In genomic region chr4:116595793-116596192, GRCm38 (mm10) we compare ENCODE assay signal across 17 mouse cellular contexts. TPM values are rescaled to one million over a fixed set of nuclear protein-coding genes. Genes with fewer than 3 reads are reported as not detected.
DNase-seq lines count a peak whose midpoint lies in the region; ATAC-seq and TF ChIP-seq lines count a peak whose summit lies in the region.
"Had no signal": no experiment of that assay in that cellular context is flagged by ENCODE, and none has a peak within 500 bp of the region (broad histone marks: within the 10 kb centered on the region; RNA-seq: fewer than 3 reads in every experiment).

No protein-coding gene starts in this region.

- peak overlapping the region; percentile 83 for H3K4me2 ChIP-seq in heart, embryonic 15.5 days
- H3K4me2 ChIP-seq in neural tube, embryonic 13.5 days = peak overlapping the region; percentile 89; the same call in 1 of the 2 replicates
- no peak overlapping the region for H3K4me2 ChIP-seq in neural tube, embryonic 15.5 days

- intact Hi-C loops in heart, postnatal 10 days (cut with DNase I) = no loop called here

- H3K27ac ChIP-seq in heart, embryonic 15.5 days = no peak overlapping the region
- no peak overlapping the region for H3K27ac ChIP-seq in layer of hippocampus, adult 2 months
- H3K27ac ChIP-seq in neural tube, embryonic 13.5 days (replicated peaks) = no peak overlapping the region
- no peak overlapping the region for H3K27ac ChIP-seq in neural tube, embryonic 15.5 days (replicated peaks)
- H3K27ac ChIP-seq: embryonic facial prominence, embryonic 12.5 days; forebrain, embryonic 13.5 days; liver, embryonic 14.5 days had no signal

- H3K27me3 ChIP-seq in heart, embryonic 15.5 days = no peaks in the 10 kb centered on the region
- no peaks in the 10 kb centered on the region for H3K27me3 ChIP-seq in neural tube, embryonic 13.5 days
- H3K27me3 ChIP-seq in neural tube, embryonic 15.5 days (replicated peaks) = no peaks in the 10 kb centered on the region
- H3K27me3 ChIP-seq: embryonic facial prominence, embryonic 12.5 days; forebrain, embryonic 13.5 days; heart, embryonic 12.5 days; megakaryocyte, embryonic 14.5 days; midbrain, embryonic 15.5 days had no signal

- no peak for DNase-seq in heart, postnatal 10 days
- DNase-seq in layer of hippocampus, adult 2 months (ENCODE audit: low spot score in 2 of 2) = no peak
- no peak for DNase-seq in layer of hippocampus, postnatal 10 days (ENCODE audit: low spot score in 2 of 2)
- no peak for DNase-seq in cerebellum, postnatal 4 days (ENCODE audit: low spot score in 2 of 2)
- DNase-seq: adrenal gland, adult 2 months; left cerebral cortex, postnatal 4 days; lung, postnatal 14 days; thymus, postnatal 14 days had no signal

- no peaks in the 10 kb centered on the region for H3K9me3 ChIP-seq in heart, embryonic 15.5 days (replicated peaks)
- no peaks in the 10 kb centered on the region for H3K9me3 ChIP-seq in neural tube, embryonic 13.5 days
- H3K9me3 ChIP-seq in neural tube, embryonic 15.5 days (replicated peaks) = no peaks in the 10 kb centered on the region
- H3K9me3 ChIP-seq: embryonic facial prominence, embryonic 12.5 days; forebrain, embryonic 13.5 days; heart, embryonic 12.5 days; midbrain, embryonic 15.5 days had no signal

- H3K9ac ChIP-seq in heart, embryonic 15.5 days = no peak overlapping the region
- no peak overlapping the region for H3K9ac ChIP-seq in neural tube, embryonic 13.5 days
- H3K9ac ChIP-seq in neural tube, embryonic 15.5 days (replicated peaks) = no peak overlapping the region

- peak; percentile 21 for TF ChIP-seq CTCF in layer of hippocampus, adult 2 months (conservative IDR thresholded peaks at IDR 0.05)

- H3K36me3 ChIP-seq in heart, embryonic 15.5 days = peaks cover 49% of the 10 kb centered on the region
- H3K36me3 ChIP-seq in neural tube, embryonic 13.5 days = peaks cover 40% of the 10 kb centered on the region
- peaks cover 50% of the 10 kb centered on the region for H3K36me3 ChIP-seq in neural tube, embryonic 15.5 days

- WGBS in heart, embryonic 15.5 days = 77% methylated on average over 8 of the region's 8 CpGs
- 84% methylated on average over 8 of the region's 8 CpGs for WGBS in neural tube, embryonic 13.5 days
- WGBS in neural tube, embryonic 15.5 days = 85% methylated on average over 8 of the region's 8 CpGs

- no peak overlapping the region for H3K4me3 ChIP-seq in heart, embryonic 15.5 days
- H3K4me3 ChIP-seq in layer of hippocampus, adult 2 months = no peak overlapping the region
- no peak overlapping the region for H3K4me3 ChIP-seq in neural tube, embryonic 13.5 days
- H3K4me3 ChIP-seq in neural tube, embryonic 15.5 days (replicated peaks) = no peak overlapping the region

- ATAC-seq in heart, embryonic 15.5 days (replicated peaks; ENCODE audit: insufficient number of reproducible peaks, insufficient read depth, low FRiP score, low read depth) = no peak
- ATAC-seq in neural tube, embryonic 13.5 days (ENCODE audit: low read depth) = no peak
- ATAC-seq in neural tube, embryonic 15.5 days (ENCODE audit: low FRiP score) = no peak
- ATAC-seq: forebrain, embryonic 13.5 days; midbrain, embryonic 15.5 days had no signal

- H3K4me1 ChIP-seq in heart, embryonic 15.5 days (replicated peaks) = peaks cover 14% of the 10 kb centered on the region
- H3K4me1 ChIP-seq in neural tube, embryonic 13.5 days (replicated peaks) = peaks cover 27% of the 10 kb centered on the region
- H3K4me1 ChIP-seq in neural tube, embryonic 15.5 days = peaks cover 21% of the 10 kb centered on the region

RNA-seq across cellular contexts. Expression of gene Ccdc17, which starts 0.7 kb away (rescaled TPM):
- polyA plus RNA-seq in heart, embryonic 15.5 days (2015; fragmentation: Nextera tagmentation; extraction: Ambion mirVana) = 4.3 and 4.5 TPM in 2 replicates
- total RNA-seq in heart, postnatal 10 days (2021) = 1 to 10 TPM; 2.1 to 3.2 TPM
- total RNA-seq in layer of hippocampus, adult 2 months (2021) = 1 to 10 TPM; 5.7 to 7.4 TPM
- total RNA-seq in layer of hippocampus, postnatal 10 days (2021) = 1 to 10 TPM; 3.0 to 3.3 TPM
- 4.3 and 4.7 TPM in 2 replicates for polyA plus RNA-seq in neural tube, embryonic 13.5 days (2015; fragmentation: Nextera tagmentation; extraction: Ambion mirVana)
- 3.0 and 4.5 TPM in 2 replicates for polyA plus RNA-seq in neural tube, embryonic 15.5 days (2015; fragmentation: Nextera tagmentation; extraction: Ambion mirVana)

RNA-seq across cellular contexts. Expression of gene Nasp, which starts 31.9 kb away (rescaled TPM):
- 68.6 and 75.0 TPM in 2 replicates for polyA plus RNA-seq in heart, embryonic 15.5 days (2015; fragmentation: Nextera tagmentation; extraction: Ambion mirVana)
- 10 to 100 TPM; 46.4 to 53.6 TPM for total RNA-seq in heart, postnatal 10 days (2021)
- total RNA-seq in layer of hippocampus, adult 2 months (2021) = 10 to 100 TPM; 28.0 to 32.5 TPM
- 10 to 100 TPM; 74.0 to 74.6 TPM for total RNA-seq in layer of hippocampus, postnatal 10 days (2021)
- polyA plus RNA-seq in neural tube, embryonic 13.5 days (2015; fragmentation: Nextera tagmentation; extraction: Ambion mirVana) = 89.8 and 96.9 TPM in 2 replicates
- 79.3 and 93.1 TPM in 2 replicates for polyA plus RNA-seq in neural tube, embryonic 15.5 days (2015; fragmentation: Nextera tagmentation; extraction: Ambion mirVana)

RNA-seq across cellular contexts. Expression of gene Gpbp1l1, which starts 38.3 kb away (rescaled TPM):
- polyA plus RNA-seq in heart, embryonic 15.5 days (2015; fragmentation: Nextera tagmentation; extraction: Ambion mirVana) = 24.4 and 28.0 TPM in 2 replicates
- 10 to 100 TPM; 67.7 to 72.3 TPM for total RNA-seq in heart, postnatal 10 days (2021)
- total RNA-seq in layer of hippocampus, adult 2 months (2021) = 10 to 100 TPM; 38.2 to 45.0 TPM
- total RNA-seq in layer of hippocampus, postnatal 10 days (2021) = 10 to 100 TPM; 28.7 to 33.2 TPM
- polyA plus RNA-seq in neural tube, embryonic 13.5 days (2015; fragmentation: Nextera tagmentation; extraction: Ambion mirVana) = 17.4 and 18.8 TPM in 2 replicates
- 12.0 and 17.6 TPM in 2 replicates for polyA plus RNA-seq in neural tube, embryonic 15.5 days (2015; fragmentation: Nextera tagmentation; extraction: Ambion mirVana)

RNA-seq across cellular contexts. Expression of gene Tmem69, which starts 40.1 kb away (rescaled TPM):
- 24.7 and 26.9 TPM in 2 replicates for polyA plus RNA-seq in heart, embryonic 15.5 days (2015; fragmentation: Nextera tagmentation; extraction: Ambion mirVana)
- 10 to 100 TPM; 19.4 to 19.8 TPM for total RNA-seq in heart, postnatal 10 days (2021)
- total RNA-seq in layer of hippocampus, adult 2 months (2021) = 10 to 100 TPM; 11.4 to 13.3 TPM
- total RNA-seq in layer of hippocampus, postnatal 10 days (2021) = 10 to 100 TPM; 12.5 to 13.3 TPM
- 32.2 and 37.7 TPM in 2 replicates for polyA plus RNA-seq in neural tube, embryonic 13.5 days (2015; fragmentation: Nextera tagmentation; extraction: Ambion mirVana)
- polyA plus RNA-seq in neural tube, embryonic 15.5 days (2015; fragmentation: Nextera tagmentation; extraction: Ambion mirVana) = 23.8 and 27.7 TPM in 2 replicates

RNA-seq across cellular contexts. Expression of gene Akr1a1, which starts 55.7 kb away (rescaled TPM):
- 501 and 616 TPM in 2 replicates for polyA plus RNA-seq in heart, embryonic 15.5 days (2015; fragmentation: Nextera tagmentation; extraction: Ambion mirVana)
- total RNA-seq in heart, postnatal 10 days (2021) = 100 to 1,000 TPM; 419 to 457 TPM
- 100 to 1,000 TPM; 376 to 387 TPM for total RNA-seq in layer of hippocampus, adult 2 months (2021)
- 100 to 1,000 TPM; 537 to 556 TPM for total RNA-seq in layer of hippocampus, postnatal 10 days (2021)
- polyA plus RNA-seq in neural tube, embryonic 13.5 days (2015; fragmentation: Nextera tagmentation; extraction: Ambion mirVana) = 689 and 718 TPM in 2 replicates
- 717 and 746 TPM in 2 replicates for polyA plus RNA-seq in neural tube, embryonic 15.5 days (2015; fragmentation: Nextera tagmentation; extraction: Ambion mirVana)
